Mouse (Mus musculus): Measurements from ENCODE around the gene Tead4.

DNA sequence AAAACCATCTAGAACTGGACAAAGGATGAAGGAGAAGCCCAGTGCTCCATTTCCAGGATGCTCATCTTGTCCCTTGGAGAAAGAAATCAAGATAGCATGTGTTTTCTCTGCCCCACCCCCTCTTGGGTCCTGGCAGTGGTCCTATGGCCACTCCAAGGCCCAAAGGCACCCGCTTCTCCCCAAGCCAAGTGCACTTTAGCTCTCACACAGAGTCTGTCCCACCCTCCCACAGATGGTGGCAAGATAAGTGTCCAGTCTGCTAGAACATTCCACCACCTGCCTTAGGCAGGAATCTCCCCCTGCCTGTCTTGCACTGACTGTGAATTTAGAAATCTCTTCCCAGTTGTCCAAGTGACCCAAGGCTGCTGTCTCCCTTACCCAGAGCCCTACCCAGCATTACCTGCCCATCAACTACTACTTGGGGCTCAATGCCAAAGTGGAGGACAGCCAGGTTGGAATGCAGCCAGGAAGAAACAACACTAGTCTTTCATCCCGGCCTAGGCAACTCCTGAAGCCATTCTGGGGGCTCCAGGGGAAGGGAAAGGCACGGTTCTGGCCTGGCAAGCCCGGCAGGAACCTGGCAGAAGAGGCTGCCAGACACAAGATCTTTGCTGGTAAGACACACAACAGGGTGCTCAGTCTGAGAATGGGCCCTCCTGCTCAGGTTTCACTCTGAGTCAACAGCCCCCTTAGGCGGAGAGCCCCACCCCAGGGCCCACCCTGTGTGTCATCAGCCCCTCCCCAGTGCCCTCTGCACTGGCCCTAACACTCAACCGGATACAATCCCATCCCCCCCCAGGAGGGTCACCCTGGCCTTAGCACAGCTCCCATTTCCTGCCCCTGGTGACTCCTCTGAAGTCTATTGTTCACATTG, 4.5 kb downstream of the Tead4 start:
- TF ChIP-seq POLR2A (IDR thresholded peaks at IDR 0.05; ENCODE audit: insufficient read depth, low read length), result no peak
- peak; percentile 97 for TF ChIP-seq EP300 (IDR thresholded peaks at IDR 0.05; ENCODE audit: insufficient read depth, low read depth, low read length)

Measured in ES-Bruce4 (cell line).